Mouse (Mus musculus) small intestine, adult 2 months (tissue): ENCODE results near the gene Ang2.

Source experiments
- CTCF ChIP-seq: fragments of 200-500 bp; IDR thresholded peaks from 2 replicates; pipeline ENCODE4 v1.5.1; 2012; ENCODE audit warnings: low read depth, mild to moderate bottlenecking, control low read depth, inconsistent platforms, low read length, moderate library complexity, mixed read lengths; ENCODE audit not compliant: insufficient replicate concordance, insufficient read length; ENCODE audit errors: extremely low read depth
- POLR2A ChIP-seq: fragments of 200-500 bp; IDR thresholded peaks from 2 replicates; pipeline ENCODE4 v1.6.1; 2012; ENCODE audit warnings: low read depth, mild to moderate bottlenecking, control low read depth, inconsistent platforms, low read length, moderate library complexity

- TF ChIP-seq CTCF (no peak), POLR2A (no peak)
Measured at GRCm38 (mm10) chr14:51152249-51152870, 46.6 kb downstream of the Ang2 start.
